Comparison of ENCODE assay signal across 9 mouse cellular contexts in genomic region chr8:71741226-71741625, GRCm38 (mm10). TPM values are rescaled to one million over a fixed set of nuclear protein-coding genes. Genes with fewer than 3 reads are reported as not detected.
DNase-seq lines count a peak whose midpoint lies in the region; ATAC-seq and TF ChIP-seq lines count a peak whose summit lies in the region.
"Had no signal": no experiment of that assay in that cellular context is flagged by ENCODE, and none has a peak within 500 bp of the region (broad histone marks: within the 10 kb centered on the region; RNA-seq: fewer than 3 reads in every experiment).

No protein-coding gene starts in this region.

- ATAC-seq in heart, embryonic 15.5 days (replicated peaks; ENCODE audit: insufficient number of reproducible peaks, insufficient read depth, low FRiP score, low read depth): no peak
- no peak for ATAC-seq in embryonic facial prominence, embryonic 14.5 days (ENCODE audit: low read depth)
- peak; percentile 34; the same call in 1 of the 2 replicates for ATAC-seq in hindbrain, postnatal 0 days
- ATAC-seq in midbrain, embryonic 14.5 days (ENCODE audit: low FRiP score, low TSS enrichment): no peak

- H3K4me3 ChIP-seq in heart, embryonic 15.5 days: no peak overlapping the region
- peak overlapping the region; percentile 17; the same call in 1 of the 2 replicates for H3K4me3 ChIP-seq in embryonic facial prominence, embryonic 14.5 days (ENCODE audit: low read depth, low read length)
- H3K4me3 ChIP-seq in hindbrain, postnatal 0 days (ENCODE audit: low read length): peak overlapping the region; percentile 30
- H3K4me3 ChIP-seq in midbrain, embryonic 14.5 days (replicated peaks; ENCODE audit: low read depth, low read length): no peak overlapping the region

- H3K27ac ChIP-seq in heart, embryonic 15.5 days: no peak overlapping the region
- no peak overlapping the region for H3K27ac ChIP-seq in embryonic facial prominence, embryonic 14.5 days (replicated peaks; ENCODE audit: low read depth, low read length)
- H3K27ac ChIP-seq in hindbrain, postnatal 0 days: no peak overlapping the region
- no peak overlapping the region for H3K27ac ChIP-seq in midbrain, embryonic 14.5 days (replicated peaks; ENCODE audit: low read depth, low read length)

- no peaks in the 10 kb centered on the region for H3K9me3 ChIP-seq in heart, embryonic 15.5 days (replicated peaks)
- H3K9me3 ChIP-seq in embryonic facial prominence, embryonic 14.5 days (ENCODE audit: control insufficient read depth, low read length): no peaks in the 10 kb centered on the region
- no peaks in the 10 kb centered on the region for H3K9me3 ChIP-seq in hindbrain, postnatal 0 days (ENCODE audit: low read length)
- no peaks in the 10 kb centered on the region for H3K9me3 ChIP-seq in midbrain, embryonic 14.5 days (ENCODE audit: control insufficient read depth, low read length)

- WGBS in heart, embryonic 15.5 days: 27% methylated on average over 3 of the region's 3 CpGs
- WGBS in embryonic facial prominence, embryonic 14.5 days: 24% methylated on average over 3 of the region's 3 CpGs
- 40% methylated on average over 3 of the region's 3 CpGs for WGBS in hindbrain, postnatal 0 days
- 31% methylated on average over 3 of the region's 3 CpGs for WGBS in midbrain, embryonic 14.5 days

- DNase-seq in heart, postnatal 14 days: no peak
- DNase-seq in embryonic facial prominence, embryonic 14.5 days (ENCODE audit: low spot score): no peak
- DNase-seq in hindbrain, postnatal 0 days (ENCODE audit: low spot score): no peak
- no peak for DNase-seq in midbrain, embryonic 14.5 days
- no peak for DNase-seq in adrenal gland, adult 2 months
- no peak for DNase-seq in cerebellum, adult 11 months
- no peak for DNase-seq in left cerebral cortex, postnatal 14 days (ENCODE audit: low spot score in 2 of 2)
- DNase-seq: cerebellum, postnatal 14 days had no signal

- intact Hi-C loops in heart, postnatal 14 days (cut with DNase I): loop anchor here (5.0 kb wide), 1 partner anchor 474 kb away; no protein-coding TSS in a partner anchor
- intact Hi-C loops in left cerebral cortex, postnatal 14 days (cut with DNase I): no loop called here

- H3K4me1 ChIP-seq in heart, embryonic 15.5 days (replicated peaks): peaks cover 6% of the 10 kb centered on the region; the same call in 1 of the 2 replicates
- no peaks in the 10 kb centered on the region for H3K4me1 ChIP-seq in embryonic facial prominence, embryonic 14.5 days (ENCODE audit: control insufficient read depth, insufficient read depth, low read length)
- H3K4me1 ChIP-seq in hindbrain, postnatal 0 days (ENCODE audit: insufficient read depth, low read length): peaks cover 9% of the 10 kb centered on the region; the same call in 1 of the 2 replicates
- H3K4me1 ChIP-seq in midbrain, embryonic 14.5 days (ENCODE audit: control insufficient read depth, insufficient read depth, low read length): 0 out of 2 replicates have a peak, but pooled peaks cover 6% of the 10 kb centered on the region

- H3K9ac ChIP-seq in heart, embryonic 15.5 days: no peak overlapping the region
- H3K9ac ChIP-seq in embryonic facial prominence, embryonic 14.5 days (ENCODE audit: low read depth, low read length): no peak overlapping the region
- 0 out of 2 replicates have a peak overlapping the region, but pooled peaks have one; percentile 3 for H3K9ac ChIP-seq in hindbrain, postnatal 0 days (replicated peaks; ENCODE audit: low read length)
- H3K9ac ChIP-seq in midbrain, embryonic 14.5 days (replicated peaks; ENCODE audit: low read length): no peak overlapping the region

- H3K27me3 ChIP-seq in heart, embryonic 15.5 days: peaks cover 3% of the 10 kb centered on the region; the same call in 1 of the 2 replicates
- H3K27me3 ChIP-seq in embryonic facial prominence, embryonic 14.5 days (replicated peaks; ENCODE audit: control insufficient read depth, insufficient read depth, low read length): no peaks in the 10 kb centered on the region; the same call in 1 of the 2 replicates
- 0 out of 2 replicates have a peak, but pooled peaks cover 3% of the 10 kb centered on the region for H3K27me3 ChIP-seq in hindbrain, postnatal 0 days (ENCODE audit: insufficient read depth, low read length)
- peaks cover 5% of the 10 kb centered on the region; the same call in 1 of the 2 replicates for H3K27me3 ChIP-seq in midbrain, embryonic 14.5 days (ENCODE audit: control insufficient read depth, insufficient read depth, low read length)

- H3K36me3 ChIP-seq in heart, embryonic 15.5 days: no peaks in the 10 kb centered on the region
- H3K36me3 ChIP-seq in embryonic facial prominence, embryonic 14.5 days (ENCODE audit: control insufficient read depth, insufficient read depth, low read length): no peaks in the 10 kb centered on the region
- H3K36me3 ChIP-seq in hindbrain, postnatal 0 days (ENCODE audit: insufficient read depth, low read length): no peaks in the 10 kb centered on the region
- H3K36me3 ChIP-seq in midbrain, embryonic 14.5 days (ENCODE audit: control insufficient read depth, insufficient read depth, low read length): no peaks in the 10 kb centered on the region

- no peak for TF ChIP-seq CTCF in hindbrain, postnatal 0 days (IDR thresholded peaks at IDR 0.05; ENCODE audit: low read depth)

- H3K4me2 ChIP-seq in heart, embryonic 15.5 days: peak overlapping the region; percentile 53
- H3K4me2 ChIP-seq in embryonic facial prominence, embryonic 14.5 days (ENCODE audit: low read depth, low read length): peak overlapping the region; percentile 49
- H3K4me2 ChIP-seq in hindbrain, postnatal 0 days (ENCODE audit: low read depth, low read length): peak overlapping the region; percentile 59
- H3K4me2 ChIP-seq in midbrain, embryonic 14.5 days (ENCODE audit: low read length): peak overlapping the region; percentile 45

RNA-seq across cellular contexts. Expression of gene Fcho1, which starts 15.7 kb away (rescaled TPM):
- 1.9 and 13.2 TPM in 2 replicates for polyA plus RNA-seq in heart, embryonic 15.5 days (2015; fragmentation: Nextera tagmentation; extraction: Ambion mirVana)
- total RNA-seq in heart, postnatal 14 days (2021): 1 to 10 TPM; 1.4 to 5.7 TPM
- polyA plus RNA-seq in embryonic facial prominence, embryonic 14.5 days (2014; fragmentation: Nextera tagmentation; extraction: Ambion mirVana): 2.6 and 2.7 TPM in 2 replicates
- total RNA-seq in hindbrain, postnatal 0 days (2014; rRNA removed): 84.2 and 99.0 TPM in 2 replicates
- polyA plus RNA-seq in hindbrain, postnatal 0 days (2015; fragmentation: Nextera tagmentation; extraction: Ambion mirVana): 62.2 and 65.8 TPM in 2 replicates
- 66.5 and 74.6 TPM in 2 replicates for polyA plus RNA-seq in midbrain, embryonic 14.5 days (2014; fragmentation: Nextera tagmentation; extraction: Ambion mirVana)
- 1 to 10 TPM; 1.8 to 2.7 TPM for total RNA-seq in adrenal gland, adult 2 months (2021)
- polyA plus RNA-seq in adrenal gland, adult 2 months (2012; rRNA removed): 8.2 and 10.6 TPM in 2 replicates
- 100 to 1,000 TPM; 152 to 156 TPM for total RNA-seq in left cerebral cortex, postnatal 14 days (2021)

RNA-seq across cellular contexts. Expression of gene B3gnt3, which starts 39.6 kb away (rescaled TPM):
- polyA plus RNA-seq in heart, embryonic 15.5 days (2015; fragmentation: Nextera tagmentation; extraction: Ambion mirVana): 3.4 and 4.0 TPM in 2 replicates
- 10 to 100 TPM in 1 of 2 experiments, 1 to 10 TPM in 1; 9.4 to 11.4 TPM for total RNA-seq in heart, postnatal 14 days (2021)
- 0.84 and 0.87 TPM in 2 replicates for polyA plus RNA-seq in embryonic facial prominence, embryonic 14.5 days (2014; fragmentation: Nextera tagmentation; extraction: Ambion mirVana)
- 0.42 and 0.50 TPM in 2 replicates for total RNA-seq in hindbrain, postnatal 0 days (2014; rRNA removed)
- 0.52 and 0.60 TPM in 2 replicates for polyA plus RNA-seq in hindbrain, postnatal 0 days (2015; fragmentation: Nextera tagmentation; extraction: Ambion mirVana)
- polyA plus RNA-seq in midbrain, embryonic 14.5 days (2014; fragmentation: Nextera tagmentation; extraction: Ambion mirVana): 0.11 and 0.20 TPM in 2 replicates
- 1 to 10 TPM; 4.4 to 5.7 TPM for total RNA-seq in adrenal gland, adult 2 months (2021)
- polyA plus RNA-seq in adrenal gland, adult 2 months (2012; rRNA removed): 14.4 and 17.5 TPM in 2 replicates
- total RNA-seq in left cerebral cortex, postnatal 14 days (2021): under 1 TPM; 0.44 to 0.49 TPM

RNA-seq across cellular contexts. Expression of gene Insl3, which starts 52.2 kb away (rescaled TPM):
- polyA plus RNA-seq in heart, embryonic 15.5 days (2015; fragmentation: Nextera tagmentation; extraction: Ambion mirVana): 1.7 and 3.8 TPM in 2 replicates
- total RNA-seq in heart, postnatal 14 days (2021): 1 to 10 TPM; 5.0 to 7.0 TPM
- polyA plus RNA-seq in embryonic facial prominence, embryonic 14.5 days (2014; fragmentation: Nextera tagmentation; extraction: Ambion mirVana): 1.0 TPM in 1 of 2 replicates, not detected in the other
- not detected in 2 replicates for total RNA-seq in hindbrain, postnatal 0 days (2014; rRNA removed)
- 1.7 and 3.4 TPM in 2 replicates for polyA plus RNA-seq in hindbrain, postnatal 0 days (2015; fragmentation: Nextera tagmentation; extraction: Ambion mirVana)
- 0.89 TPM in 1 of 2 replicates, not detected in the other for polyA plus RNA-seq in midbrain, embryonic 14.5 days (2014; fragmentation: Nextera tagmentation; extraction: Ambion mirVana)
- total RNA-seq in adrenal gland, adult 2 months (2021): 1 to 10 TPM; 7.1 to 7.5 TPM
- polyA plus RNA-seq in adrenal gland, adult 2 months (2012; rRNA removed): 39.2 and 39.3 TPM in 2 replicates
- total RNA-seq in left cerebral cortex, postnatal 14 days (2021): 1 to 10 TPM; 1.8 to 2.8 TPM

Comparison
In these comparisons a context has a peak if more than half of its experiments do, and no peak if none do; other contexts are left out.
1. H3K4me3 ChIP-seq: peak in embryonic facial prominence, embryonic 14.5 days (single experiment) and hindbrain, postnatal 0 days (single experiment); none in heart, embryonic 15.5 days (single experiment) and midbrain, embryonic 14.5 days (single experiment).
2. Peak in every context shown above with its lines, with median percentiles within 50 percentile points of each other: H3K4me2 ChIP-seq.